Comparison of ENCODE assay signal across 8 mouse cellular contexts in the genomic region with DNA sequence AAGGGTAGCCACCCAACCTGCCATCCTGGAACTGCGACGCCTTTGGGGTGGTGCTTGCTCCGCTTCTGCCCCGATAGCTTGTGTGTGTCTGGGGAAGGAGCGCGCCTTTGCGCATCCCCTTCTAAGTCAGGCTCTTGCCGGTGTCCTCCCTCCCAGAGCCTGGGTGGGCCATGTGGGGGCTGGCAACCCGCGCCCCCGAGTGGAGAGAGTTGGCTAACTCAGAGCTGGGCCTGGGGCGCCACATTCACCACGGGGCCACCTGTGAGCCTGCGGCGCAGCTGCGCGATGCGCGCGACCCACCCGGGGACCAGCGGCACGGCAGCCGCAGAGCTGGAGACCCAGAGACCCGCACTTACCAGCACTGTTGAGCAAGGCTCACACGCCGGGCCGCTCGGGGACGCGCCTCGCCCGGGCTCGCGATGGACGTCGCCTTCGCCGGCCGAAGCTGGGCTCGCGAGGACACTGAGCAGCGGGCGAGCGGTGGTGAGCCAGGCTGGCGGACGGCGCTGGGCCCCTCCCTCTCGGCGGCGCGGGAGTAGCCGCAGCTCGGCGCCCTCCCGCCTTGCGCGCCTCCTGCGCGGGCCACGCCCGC. TPM values are rescaled to one million over a fixed set of nuclear protein-coding genes. Genes with fewer than 3 reads are reported as not detected.
DNase-seq lines count a peak whose midpoint lies in the region; ATAC-seq and TF ChIP-seq lines count a peak whose summit lies in the region.

A gene (minus strand): TSS at position 518 of the 592 bp plus-strand sequence.

- WGBS in lung, postnatal 0 days = 4% methylated on average over 35 of the region's 62 CpGs
- under 1% methylated on average over 60 of the region's 62 CpGs for WGBS in kidney, postnatal 0 days
- 1% methylated on average over 60 of the region's 62 CpGs for WGBS in liver, embryonic 15.5 days (ENCODE audit: insufficient replicate concordance)

- H3K4me1 ChIP-seq in lung, postnatal 0 days (ENCODE audit: insufficient read depth, low read depth, low read length) = no peaks in the 10 kb centered on the region
- H3K4me1 ChIP-seq in kidney, postnatal 0 days (replicated peaks; ENCODE audit: insufficient read depth, low read length) = no peaks in the 10 kb centered on the region; the same call in 1 of the 2 replicates
- H3K4me1 ChIP-seq in liver, embryonic 15.5 days (replicated peaks) = no peaks in the 10 kb centered on the region

- no peak for TF ChIP-seq EP300 in lung, postnatal 0 days (IDR thresholded peaks at IDR 0.05)

- peak; percentile 91 for ATAC-seq in lung, postnatal 0 days
- ATAC-seq in granulocyte monocyte progenitor cell, adult 5-6 weeks (replicated peaks; ENCODE audit: poor library complexity, severe bottlenecking) = peak; percentile 62
- peak; percentile 91 for ATAC-seq in kidney, postnatal 0 days (replicated peaks; ENCODE audit: low FRiP score, low read depth)
- no peak for ATAC-seq in liver, embryonic 15.5 days (ENCODE audit: insufficient read depth)

- peak within 1 kb of the TSS; percentile 38 for H3K4me3 ChIP-seq in lung, postnatal 0 days (ENCODE audit: low read depth, low read length)
- H3K4me3 ChIP-seq in kidney, postnatal 0 days (replicated peaks; ENCODE audit: low read depth, low read length) = peak within 1 kb of the TSS; percentile 49
- H3K4me3 ChIP-seq in liver, embryonic 15.5 days (replicated peaks) = peak within 1 kb of the TSS; percentile 28

- H3K9ac ChIP-seq in lung, postnatal 0 days (replicated peaks; ENCODE audit: low read depth) = no peak within 1 kb of the TSS
- H3K9ac ChIP-seq in kidney, postnatal 0 days (ENCODE audit: low read depth, low read length) = 0 out of 2 replicates have a peak within 1 kb of the TSS, but pooled peaks have one; percentile 13
- H3K9ac ChIP-seq in liver, embryonic 15.5 days = no peak within 1 kb of the TSS

- H3K36me3 ChIP-seq in lung, postnatal 0 days (ENCODE audit: insufficient read depth, low read length) = no peaks in the 10 kb centered on the region
- no peaks in the 10 kb centered on the region for H3K36me3 ChIP-seq in kidney, postnatal 0 days (ENCODE audit: insufficient read depth, low read length)
- no peaks in the 10 kb centered on the region for H3K36me3 ChIP-seq in liver, embryonic 15.5 days (replicated peaks)

- no peak; the same call in 1 of the 2 replicates for TF ChIP-seq CTCF in lung, postnatal 0 days (IDR thresholded peaks at IDR 0.05)
- TF ChIP-seq CTCF in kidney, postnatal 0 days (IDR thresholded peaks at IDR 0.05; ENCODE audit: low read depth) = 0 out of 2 replicates have a peak, but pooled peaks have one; percentile 4

- H3K4me2 ChIP-seq in lung, postnatal 0 days (replicated peaks; ENCODE audit: low read depth, low read length) = peak within 1 kb of the TSS; percentile 74
- peak within 1 kb of the TSS; percentile 94 for H3K4me2 ChIP-seq in kidney, postnatal 0 days (ENCODE audit: low read length)
- peak within 1 kb of the TSS; percentile 63 for H3K4me2 ChIP-seq in liver, embryonic 15.5 days

- H3K9me3 ChIP-seq in lung, postnatal 0 days (ENCODE audit: low read length) = no peaks in the 10 kb centered on the region
- no peaks in the 10 kb centered on the region for H3K9me3 ChIP-seq in kidney, postnatal 0 days (replicated peaks; ENCODE audit: low read length)
- H3K9me3 ChIP-seq in liver, embryonic 15.5 days (replicated peaks) = no peaks in the 10 kb centered on the region

- H3K27me3 ChIP-seq in lung, postnatal 0 days (replicated peaks; ENCODE audit: insufficient read depth, low read length) = peaks cover 14% of the 10 kb centered on the region; the same call in 1 of the 2 replicates
- H3K27me3 ChIP-seq in kidney, postnatal 0 days (ENCODE audit: insufficient read depth, low read length) = peaks cover 15% of the 10 kb centered on the region
- H3K27me3 ChIP-seq in liver, embryonic 15.5 days = peaks cover 21% of the 10 kb centered on the region

- H3K27ac ChIP-seq in lung, postnatal 0 days (ENCODE audit: low read length) = no peak within 1 kb of the TSS
- no peak within 1 kb of the TSS for H3K27ac ChIP-seq in kidney, postnatal 0 days
- no peak within 1 kb of the TSS for H3K27ac ChIP-seq in liver, embryonic 15.5 days (replicated peaks)

- DNase-seq in lung, postnatal 0 days (ENCODE audit: low spot score) = peak; percentile 70
- DNase-seq in lung, postnatal 36 days = no peak
- peak; percentile 83 for DNase-seq in embryo, embryonic 10.5 days (ENCODE audit: low spot score)
- DNase-seq in kidney, postnatal 0 days (ENCODE audit: low spot score) = peak; percentile 75
- peak; percentile 81 for DNase-seq in right cerebral cortex, adult 18-20 months
- no peak for DNase-seq in spleen, postnatal 14 days (ENCODE audit: low spot score in 2 of 2)

RNA-seq across cellular contexts. Expression of the gene that starts here (rescaled TPM):
- polyA plus RNA-seq in lung, postnatal 0 days (2015; fragmentation: Nextera tagmentation; extraction: Ambion mirVana) = 0.01 and 0.02 TPM in 2 replicates
- not detected in 2 replicates for total RNA-seq in granulocyte monocyte progenitor cell, adult 5-6 weeks (2014; fragmentation: Nextera tagmentation)
- total RNA-seq in granulocyte monocyte progenitor cell, adult 5-6 weeks (2017) = not detected in 2 replicates
- polyA plus RNA-seq in kidney, postnatal 0 days (2015; fragmentation: Nextera tagmentation; extraction: Ambion mirVana) = not detected in 2 replicates
- polyA plus RNA-seq in liver, embryonic 15.5 days (2015; fragmentation: Nextera tagmentation; extraction: Ambion mirVana) = not detected in 2 replicates

Comparison
In these comparisons a context has a peak if more than half of its experiments do, and no peak if none do; other contexts are left out.
1. Peak in DNase-seq, ATAC-seq, H3K4me3 ChIP-seq and H3K4me2 ChIP-seq in lung, postnatal 0 days; RNA of the gene not detected or under 1 TPM.
2. Peak in ATAC-seq in granulocyte monocyte progenitor cell, adult 5-6 weeks; RNA of the gene not detected or under 1 TPM.
3. Peak in DNase-seq, ATAC-seq, H3K4me3 ChIP-seq, H3K9ac ChIP-seq and H3K4me2 ChIP-seq in kidney, postnatal 0 days; RNA of the gene not detected or under 1 TPM.
4. DNase-seq: peak in embryo, embryonic 10.5 days (single experiment) and right cerebral cortex, adult 18-20 months (single experiment); none in lung, postnatal 36 days (single experiment) and spleen, postnatal 14 days (0 of 2).
5. Peak in every context shown above with its lines, with median percentiles within 50 percentile points of each other: H3K4me2 ChIP-seq and H3K4me3 ChIP-seq.